In the genomic region with DNA sequence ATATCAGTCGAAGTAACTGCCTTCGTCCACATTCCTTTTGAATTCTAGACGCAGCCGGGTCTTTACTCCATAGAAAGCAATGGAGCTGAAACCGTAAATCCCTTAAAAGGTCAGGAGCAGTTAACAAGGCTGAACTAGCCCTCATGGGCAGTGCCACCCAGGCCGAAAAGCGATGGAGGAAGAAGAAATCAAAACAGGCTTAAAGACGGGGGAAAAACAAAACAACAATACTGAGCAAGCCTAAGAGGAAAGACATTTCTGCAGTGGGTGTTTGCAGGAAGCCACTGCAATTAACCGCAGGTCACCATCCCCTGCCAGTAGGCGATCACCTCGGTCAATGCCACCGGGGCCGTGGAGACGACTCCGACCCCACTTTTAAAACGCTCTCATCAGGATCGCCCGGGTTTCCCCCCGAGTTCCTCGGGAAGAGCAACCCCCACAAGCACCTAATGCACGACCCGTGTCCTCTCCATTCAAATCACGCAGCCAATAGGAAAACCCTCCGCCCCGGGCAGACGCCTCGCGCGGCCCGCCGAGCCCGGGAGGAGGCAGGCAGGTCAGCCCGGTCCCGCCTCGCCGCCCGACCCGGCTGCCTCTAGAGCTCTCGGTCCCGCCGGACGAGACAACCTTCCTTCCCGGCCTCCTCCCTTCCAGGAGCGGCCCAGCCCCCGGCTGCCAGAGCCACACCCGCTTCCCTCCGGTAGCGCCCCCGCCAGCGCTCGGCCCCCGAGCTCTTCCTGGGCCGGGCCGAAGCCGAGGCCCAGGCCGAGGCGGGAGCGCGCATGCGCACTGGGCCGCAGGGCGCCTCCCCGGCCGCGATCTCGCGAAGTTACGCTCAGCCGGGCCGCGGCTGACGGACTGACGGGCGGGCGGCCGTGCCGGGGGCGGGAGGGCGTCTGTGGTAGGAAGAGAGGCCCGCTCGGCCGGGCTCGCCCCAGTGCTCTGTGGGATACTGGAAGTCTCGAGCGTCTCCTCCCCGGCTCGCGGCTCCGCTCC, we compare ENCODE assay signal across 8 mouse cellular contexts. TPM values are rescaled to one million over a fixed set of nuclear protein-coding genes. Genes with fewer than 3 reads are reported as not detected.
A peak's percentile ranks its signal among the peaks of the same experiment; 100 is the strongest.
DNase-seq lines count a peak whose midpoint lies in the region; ATAC-seq and TF ChIP-seq lines count a peak whose summit lies in the region.

Gene Ppp1r12a (plus strand): TSS at position 933 of the 996 bp plus-strand sequence.

- H3K36me3 ChIP-seq in ES-Bruce4 (ENCODE audit: control insufficient read depth, insufficient read depth, low read length, poor library complexity, severe bottlenecking), result no peaks in the 10 kb centered on the region
- H3K36me3 ChIP-seq in forebrain, embryonic 14.5 days (ENCODE audit: control insufficient read depth, insufficient read depth, low read length), result no peaks in the 10 kb centered on the region

- TF ChIP-seq CTCF in ES-Bruce4 (IDR thresholded peaks at IDR 0.05; ENCODE audit: low read depth, low read length), result no peak
- no peak for TF ChIP-seq CTCF in lung, adult 2 months (IDR thresholded peaks at IDR 0.05; ENCODE audit: insufficient read depth, low read length)

- no peaks in the 10 kb centered on the region for H3K27me3 ChIP-seq in ES-Bruce4 (ENCODE audit: control insufficient read depth, insufficient read depth, low read length, poor library complexity, severe bottlenecking)
- no peaks in the 10 kb centered on the region for H3K27me3 ChIP-seq in forebrain, embryonic 14.5 days (replicated peaks; ENCODE audit: control insufficient read depth, insufficient read depth, low read length)

- H3K4me2 ChIP-seq in forebrain, embryonic 14.5 days (ENCODE audit: low read length), result peak within 1 kb of the TSS; percentile 68

- H3K9me3 ChIP-seq in ES-Bruce4 (replicated peaks; ENCODE audit: control insufficient read depth, insufficient read depth, low read length, poor library complexity, severe bottlenecking), result no peaks in the 10 kb centered on the region
- H3K9me3 ChIP-seq in forebrain, embryonic 14.5 days (replicated peaks; ENCODE audit: control insufficient read depth, low read length), result no peaks in the 10 kb centered on the region

- intact Hi-C loops in heart, postnatal 14 days (cut with DNase I), result loop anchor here (2.0 to 5.0 kb wide), 4 partner anchors 31 to 231 kb away; no protein-coding TSS in a partner anchor

- H3K4me3 ChIP-seq in ES-Bruce4 (ENCODE audit: low read depth, low read length), result peak within 1 kb of the TSS; percentile 97
- peak within 1 kb of the TSS; percentile 99 for H3K4me3 ChIP-seq in forebrain, embryonic 14.5 days (ENCODE audit: low read depth, low read length)
- peak within 1 kb of the TSS; percentile 95 for H3K4me3 ChIP-seq in lung, adult 2 months (replicated peaks; ENCODE audit: extremely low read depth, low read depth, low read length)

- H3K4me1 ChIP-seq in ES-Bruce4 (ENCODE audit: control insufficient read depth, insufficient read depth, low read length), result no peaks in the 10 kb centered on the region
- peaks cover 17% of the 10 kb centered on the region for H3K4me1 ChIP-seq in forebrain, embryonic 14.5 days (ENCODE audit: control insufficient read depth, insufficient read depth, low read length)
- H3K4me1 ChIP-seq in lung, adult 2 months (ENCODE audit: control insufficient read depth, insufficient read depth, low read length), result peaks cover 20% of the 10 kb centered on the region

- under 1% methylated on average over 85 of the region's 89 CpGs for WGBS in forebrain, embryonic 14.5 days
- WGBS in lung, adult 2 months, result under 1% methylated on average over 88 of the region's 89 CpGs

- peak; percentile 94 for ATAC-seq in cerebellum, adult (ENCODE audit: insufficient number of reproducible peaks, low FRiP score, low TSS enrichment)
- peak; percentile 92 for ATAC-seq in forebrain, embryonic 14.5 days
- ATAC-seq in neutrophil, adult 5-6 weeks (ENCODE audit: extremely low read depth, insufficient number of reproducible peaks, low FRiP score, poor library complexity, severe bottlenecking), result peak; percentile 77

- no peak for TF ChIP-seq POLR2A in ES-Bruce4 (IDR thresholded peaks at IDR 0.05; ENCODE audit: insufficient read depth, low read length)
- TF ChIP-seq POLR2A in lung, adult 2 months (IDR thresholded peaks at IDR 0.05; ENCODE audit: borderline replicate concordance, extremely low read depth, low read depth, low read length), result peak; percentile 65

- TF ChIP-seq EP300 in ES-Bruce4 (IDR thresholded peaks at IDR 0.05; ENCODE audit: insufficient read depth, low read depth, low read length), result 0 out of 2 replicates have a peak, but pooled peaks have one; percentile 7

- H3K9ac ChIP-seq in ES-Bruce4 (ENCODE audit: low read depth, poor library complexity, severe bottlenecking), result peak within 1 kb of the TSS; percentile 99
- peak within 1 kb of the TSS; percentile 99 for H3K9ac ChIP-seq in forebrain, embryonic 14.5 days (ENCODE audit: low read length)

- peak within 1 kb of the TSS; percentile 82 for H3K27ac ChIP-seq in ES-Bruce4 (ENCODE audit: insufficient read depth, low read length)
- peak within 1 kb of the TSS; percentile 98 for H3K27ac ChIP-seq in forebrain, embryonic 14.5 days (ENCODE audit: low read depth, low read length)

- DNase-seq in forebrain, embryonic 14.5 days (ENCODE audit: low spot score), result peak; percentile 95
- peak; percentile 98 to 99 for DNase-seq in heart, postnatal 14 days
- DNase-seq in layer of hippocampus, adult 18-20 months (ENCODE audit: low spot score in 2 of 2), result peak; percentile 92 to 95
- DNase-seq in lung, adult 2 months, result peak; percentile 92
- DNase-seq in thymus, adult 18-20 months, result peak; percentile 85 to 86

RNA-seq across cellular contexts. Expression of gene Ppp1r12a, which starts in this region (rescaled TPM):
- 167 and 170 TPM in 2 replicates for polyA plus RNA-seq in ES-Bruce4 (2011; ENCODE audit: insufficient read depth, insufficient read length, low read depth, missing spikeins)
- polyA plus RNA-seq in forebrain, embryonic 14.5 days (2014; fragmentation: Nextera tagmentation; extraction: Ambion mirVana), result 64.9 and 71.5 TPM in 2 replicates
- total RNA-seq in heart, postnatal 14 days (2021), result 10 to 100 TPM; 76.8 to 81.2 TPM
- 100 to 1,000 TPM; 128 to 134 TPM for total RNA-seq in layer of hippocampus, adult 18-20 months (2021)
- 21.1 and 32.9 TPM in 2 replicates for polyA plus RNA-seq in lung, adult 2 months (2012; rRNA removed)
- 342 and 392 TPM in 2 replicates for total RNA-seq in neutrophil, adult 5-6 weeks (2017)

Comparison
In these comparisons a context has a peak if more than half of its experiments do, and no peak if none do; other contexts are left out.
1. Peak in every context shown above with its lines: DNase-seq, ATAC-seq, H3K4me3 ChIP-seq and H3K27ac ChIP-seq.